In the genomic region with DNA sequence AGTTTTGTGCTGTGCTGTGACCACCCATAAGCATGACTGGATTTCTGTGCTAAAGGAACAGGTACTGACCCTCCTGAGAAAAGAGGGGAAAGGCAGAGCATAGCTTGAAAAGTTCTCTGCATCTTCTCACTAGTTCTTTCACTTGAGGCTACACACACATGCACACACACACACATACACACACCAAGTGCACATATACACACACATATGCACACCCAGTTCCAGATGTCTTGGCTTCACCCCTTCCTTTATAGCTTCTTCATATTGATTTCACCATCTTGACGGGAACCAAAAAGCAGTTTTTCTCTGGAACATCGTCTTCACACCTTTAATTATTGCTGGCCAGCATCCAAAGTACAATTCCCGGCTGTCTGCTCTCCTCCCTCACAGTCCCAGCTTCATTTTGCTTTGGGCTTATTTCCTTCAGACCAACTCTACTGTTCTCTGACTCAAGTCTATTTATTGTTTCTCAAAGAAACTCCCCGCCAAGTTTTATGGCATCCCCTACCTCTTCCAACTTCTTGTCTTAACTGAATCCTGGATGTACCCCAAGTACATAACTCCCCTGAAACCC, we compare ENCODE assay signal across 20 mouse cellular contexts.
DNase-seq lines count a peak whose midpoint lies in the region; ATAC-seq lines count a peak whose summit lies in the region.
"Had no signal": no experiment of that assay in that cellular context is flagged by ENCODE, and none has a peak within 500 bp of the region (broad histone marks: within the 10 kb centered on the region; RNA-seq: fewer than 3 reads in every experiment).

No protein-coding gene starts in this region.

- intact Hi-C loops in left cerebral cortex, postnatal 4 days (cut with DNase I), result no loop called here

- no peaks in the 10 kb centered on the region for H3K4me1 ChIP-seq in embryonic facial prominence, embryonic 14.5 days (ENCODE audit: control insufficient read depth, insufficient read depth, low read length)
- H3K4me1 ChIP-seq in embryonic facial prominence, embryonic 10.5 days, result no peaks in the 10 kb centered on the region
- H3K4me1 ChIP-seq in hindbrain, embryonic 14.5 days (replicated peaks; ENCODE audit: control insufficient read depth, insufficient read depth, low read length), result no peaks in the 10 kb centered on the region
- H3K4me1 ChIP-seq: embryonic facial prominence, embryonic 15.5 days; forebrain, embryonic 13.5 days; kidney, embryonic 15.5 days; liver, embryonic 13.5 days; megakaryocyte, embryonic 14.5 days had no signal

- 56% methylated on average over 4 of the region's 4 CpGs for WGBS in embryonic facial prominence, embryonic 14.5 days
- WGBS in embryonic facial prominence, embryonic 10.5 days, result 88% methylated on average over 4 of the region's 4 CpGs
- 85% methylated on average over 4 of the region's 4 CpGs for WGBS in hindbrain, embryonic 14.5 days

- no peak for ATAC-seq in embryonic facial prominence, embryonic 14.5 days (ENCODE audit: low read depth)
- ATAC-seq in hindbrain, embryonic 14.5 days (ENCODE audit: low FRiP score), result no peak
- ATAC-seq: forebrain, embryonic 13.5 days; lung, postnatal 0 days; midbrain, embryonic 16.5 days had no signal

- no peak overlapping the region for H3K4me3 ChIP-seq in embryonic facial prominence, embryonic 14.5 days (ENCODE audit: low read depth, low read length)
- no peak overlapping the region for H3K4me3 ChIP-seq in embryonic facial prominence, embryonic 10.5 days
- H3K4me3 ChIP-seq in hindbrain, embryonic 14.5 days (replicated peaks; ENCODE audit: low read length), result no peak overlapping the region
- H3K4me3 ChIP-seq: embryonic facial prominence, embryonic 15.5 days; forebrain, embryonic 13.5 days; kidney, embryonic 15.5 days; liver, embryonic 13.5 days; megakaryocyte, embryonic 14.5 days had no signal

- H3K9me3 ChIP-seq in embryonic facial prominence, embryonic 14.5 days (ENCODE audit: control insufficient read depth, low read length), result no peaks in the 10 kb centered on the region
- H3K9me3 ChIP-seq in embryonic facial prominence, embryonic 10.5 days, result no peaks in the 10 kb centered on the region
- no peaks in the 10 kb centered on the region for H3K9me3 ChIP-seq in hindbrain, embryonic 14.5 days (ENCODE audit: control insufficient read depth, low read length)
- H3K9me3 ChIP-seq: embryonic facial prominence, embryonic 15.5 days; forebrain, embryonic 13.5 days; kidney, embryonic 15.5 days; liver, embryonic 13.5 days; megakaryocyte, embryonic 14.5 days had no signal

- H3K27ac ChIP-seq in embryonic facial prominence, embryonic 14.5 days (replicated peaks; ENCODE audit: low read depth, low read length), result no peak overlapping the region
- H3K27ac ChIP-seq in embryonic facial prominence, embryonic 10.5 days (replicated peaks), result no peak overlapping the region
- no peak overlapping the region for H3K27ac ChIP-seq in hindbrain, embryonic 14.5 days
- H3K27ac ChIP-seq: embryonic facial prominence, embryonic 15.5 days; forebrain, embryonic 13.5 days; kidney, embryonic 15.5 days; liver, embryonic 13.5 days had no signal

- H3K36me3 ChIP-seq in embryonic facial prominence, embryonic 14.5 days (ENCODE audit: control insufficient read depth, insufficient read depth, low read length), result no peaks in the 10 kb centered on the region
- H3K36me3 ChIP-seq in embryonic facial prominence, embryonic 10.5 days (replicated peaks), result no peaks in the 10 kb centered on the region
- no peaks in the 10 kb centered on the region for H3K36me3 ChIP-seq in hindbrain, embryonic 14.5 days (replicated peaks; ENCODE audit: control insufficient read depth, insufficient read depth)
- H3K36me3 ChIP-seq: embryonic facial prominence, embryonic 15.5 days; kidney, embryonic 15.5 days; liver, embryonic 13.5 days had no signal

- H3K9ac ChIP-seq in embryonic facial prominence, embryonic 14.5 days (ENCODE audit: low read depth, low read length), result no peak overlapping the region
- no peak overlapping the region for H3K9ac ChIP-seq in hindbrain, embryonic 14.5 days
- H3K9ac ChIP-seq: embryonic facial prominence, embryonic 15.5 days; forebrain, embryonic 13.5 days; kidney, embryonic 15.5 days; liver, embryonic 13.5 days had no signal

- H3K27me3 ChIP-seq in embryonic facial prominence, embryonic 14.5 days (replicated peaks; ENCODE audit: control insufficient read depth, insufficient read depth, low read length), result no peaks in the 10 kb centered on the region
- no peaks in the 10 kb centered on the region for H3K27me3 ChIP-seq in embryonic facial prominence, embryonic 10.5 days (replicated peaks; ENCODE audit: low read depth, poor library complexity, severe bottlenecking)
- no peaks in the 10 kb centered on the region for H3K27me3 ChIP-seq in hindbrain, embryonic 14.5 days (ENCODE audit: control insufficient read depth, insufficient read depth, low read length)
- H3K27me3 ChIP-seq: embryonic facial prominence, embryonic 15.5 days; forebrain, embryonic 13.5 days; kidney, embryonic 15.5 days; liver, embryonic 13.5 days; megakaryocyte, embryonic 14.5 days had no signal

- H3K4me2 ChIP-seq in embryonic facial prominence, embryonic 14.5 days (ENCODE audit: low read depth, low read length), result no peak overlapping the region
- no peak overlapping the region for H3K4me2 ChIP-seq in hindbrain, embryonic 14.5 days (replicated peaks)
- H3K4me2 ChIP-seq: embryonic facial prominence, embryonic 15.5 days; forebrain, embryonic 13.5 days; heart, embryonic 11.5 days; kidney, embryonic 15.5 days; liver, embryonic 13.5 days had no signal

- DNase-seq in embryonic facial prominence, embryonic 14.5 days (ENCODE audit: low spot score), result peak; percentile 29
- DNase-seq in embryonic facial prominence, embryonic 10.5 days (ENCODE audit: low spot score), result no peak
- peak; percentile 17 for DNase-seq in left cerebral cortex, adult 11 months (ENCODE audit: low spot score)
- DNase-seq in left cerebral cortex, postnatal 4 days, result no peak
- peak; percentile 49 for DNase-seq in right cerebral cortex, adult 18-20 months
- DNase-seq in thymus, postnatal 25 days, result no peak
- DNase-seq in ovary, postnatal 10 days (ENCODE audit: low spot score), result no peak
- no peak for DNase-seq in hindbrain, embryonic 14.5 days (ENCODE audit: low spot score)
- DNase-seq: adrenal gland, postnatal 10 days; cerebellum, adult 8-10 months; gastrocnemius, postnatal 14 days; liver, embryonic 13.5 days; thymus, adult 2 months had no signal

Comparison
In these comparisons a context has a peak if more than half of its experiments do, and no peak if none do; other contexts are left out.
1. DNase-seq: peak in embryonic facial prominence, embryonic 14.5 days (single experiment), left cerebral cortex, adult 11 months (single experiment) and right cerebral cortex, adult 18-20 months (single experiment); none in embryonic facial prominence, embryonic 10.5 days (single experiment), left cerebral cortex, postnatal 4 days (single experiment), thymus, postnatal 25 days (single experiment), ovary, postnatal 10 days (single experiment) and hindbrain, embryonic 14.5 days (single experiment).